Mouse (Mus musculus) CH12.LX (cell line): ENCODE results near the gene Abi1.

ENCODE experiments used
- CHD2 ChIP-seq: IDR thresholded peaks from 2 replicates; pipeline ENCODE4 v1.6.1; 2011; ENCODE audit warnings: low read length, improper control_type of control experiment
- CTCF ChIP-seq, 2 experiments: IDR thresholded peaks in 1 of 2; conservative IDR thresholded peaks in 1 of 2; 2 replicates each; pipeline ENCODE4 v1.5.1; 2011 to 2012; ENCODE audit warnings: low read depth in 2 of 2, low read length in 2 of 2, improper control_type of control experiment in 1 of 2, inconsistent platforms in 1 of 2, mild to moderate bottlenecking in 1 of 2, moderate library complexity in 1 of 2
- ELF1 ChIP-seq: IDR thresholded peaks from 2 replicates; pipeline ENCODE4 v1.6.1; 2014; ENCODE audit warnings: low read depth, mild to moderate bottlenecking, inconsistent platforms, low read length, improper control_type of control experiment
- NELFE ChIP-seq: IDR thresholded peaks from 2 replicates; pipeline ENCODE4 v1.6.1; 2011; ENCODE audit warnings: low read depth, low read length, improper control_type of control experiment
- NRF1 ChIP-seq: IDR thresholded peaks from 2 replicates; pipeline ENCODE4 v1.6.1; 2014; ENCODE audit warnings: low read depth, mild to moderate bottlenecking, inconsistent platforms, low read length, improper control_type of control experiment, moderate library complexity
- POLR2A ChIP-seq: IDR thresholded peaks from 2 replicates; pipeline ENCODE4 v1.6.1; 2011; ENCODE audit warnings: low read depth, mild to moderate bottlenecking, improper control_type of control experiment, low read length
- TCF12 ChIP-seq: IDR thresholded peaks from 2 replicates; pipeline ENCODE4 v1.6.1; 2014; ENCODE audit warnings: low read depth, mild to moderate bottlenecking, inconsistent platforms, low read length, improper control_type of control experiment
- ZC3H11A ChIP-seq: IDR thresholded peaks from 2 replicates; pipeline ENCODE4 v1.6.1; 2012; ENCODE audit warnings: low read depth, mild to moderate bottlenecking, inconsistent platforms, low read length, improper control_type of control experiment

DNA sequence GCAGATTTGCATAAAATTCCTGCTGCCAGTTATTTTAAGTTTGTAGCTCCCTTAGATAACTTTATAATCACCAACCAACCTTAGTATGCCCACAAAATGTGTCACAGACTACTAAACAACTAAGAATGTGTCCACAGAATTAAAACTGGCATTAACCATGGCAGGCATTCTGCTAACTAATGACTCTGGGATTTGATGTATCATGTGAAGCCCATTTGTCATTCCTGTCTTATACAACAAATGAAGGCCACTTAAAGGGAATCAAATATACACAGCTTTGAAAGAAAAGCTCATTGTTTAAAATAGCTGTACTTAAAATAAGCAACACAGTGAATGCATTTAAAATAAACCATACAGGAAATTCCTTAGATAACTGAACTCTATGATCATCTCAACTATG, 44.0 kb downstream of the Abi1 start:
- no peak for TF ChIP-seq ZC3H11A
- TF ChIP-seq CHD2, result no peak
- TF ChIP-seq POLR2A, result no peak
- TF ChIP-seq ELF1, result no peak
- no peak for TF ChIP-seq NELFE
- TF ChIP-seq TCF12, result no peak
- no peak for TF ChIP-seq NRF1
- no peak for TF ChIP-seq CTCF (conservative IDR thresholded peaks at IDR 0.05 in 1 of 2, IDR thresholded peaks at IDR 0.05 in 1 of 2; ENCODE audit: low read depth in 2 of 2, low read length in 2 of 2)
